Mouse (Mus musculus): ENCODE data around the gene Tbcel. TPM values are rescaled to one million over a fixed set of nuclear protein-coding genes. Genes with fewer than 3 reads are reported as not detected.
A peak's percentile ranks its signal among the peaks of the same experiment; 100 is the strongest.

Gene Tbcel
- polyA plus RNA-seq, 1 experiment from 2014 or later = 4.4 TPM

GRCm38 (mm10) chr9:42396141-42396540 is 111.5 kb downstream of the Tbcel start:
- H3K27me3 ChIP-seq (replicated peaks) = no peaks in the 10 kb centered on the region
- H3K27ac ChIP-seq = no peak overlapping the region
- no peak for ATAC-seq (replicated peaks)
- H3K36me3 ChIP-seq (replicated peaks) = no peaks in the 10 kb centered on the region
- no peak overlapping the region for H3K4me3 ChIP-seq
- H3K9ac ChIP-seq = no peak overlapping the region
- H3K4me1 ChIP-seq = peaks cover 14% of the 10 kb centered on the region
- WGBS = 88% methylated on average over 2 of the region's 2 CpGs
- no peaks in the 10 kb centered on the region for H3K9me3 ChIP-seq
- H3K4me2 ChIP-seq = no peak overlapping the region

GRCm38 (mm10) chr9:42394903-42395302 is 112.7 kb downstream of the Tbcel start:
- Histone ChIP-seq H3K4me1 (peaks cover 13% of the 10 kb centered on the region), H3K27ac (no peak overlapping the region), H3K9ac (no peak overlapping the region), H3K4me3 (no peak overlapping the region), H3K27me3 (replicated peaks) (no peaks in the 10 kb centered on the region), H3K4me2 (no peak overlapping the region), H3K36me3 (replicated peaks) (no peaks in the 10 kb centered on the region), H3K9me3 (no peaks in the 10 kb centered on the region)
- ATAC-seq (replicated peaks) = no peak
- 78% methylated on average over 6 of the region's 6 CpGs for WGBS

GRCm38 (mm10) chr9:42394321-42394720 is 113.3 kb downstream of the Tbcel start:
- H3K4me3 ChIP-seq = no peak overlapping the region

GRCm38 (mm10) chr9:42392927-42393326 is 114.7 kb downstream of the Tbcel start:
- no peak for ATAC-seq (replicated peaks)
- H3K9me3 ChIP-seq = no peaks in the 10 kb centered on the region
- 68% methylated on average over 6 of the region's 6 CpGs for WGBS
- no peaks in the 10 kb centered on the region for H3K36me3 ChIP-seq (replicated peaks)
- 0 out of 2 replicates have a peak, but pooled peaks cover 3% of the 10 kb centered on the region for H3K4me1 ChIP-seq
- no peak overlapping the region for H3K4me2 ChIP-seq
- H3K27ac ChIP-seq = no peak overlapping the region
- H3K4me3 ChIP-seq = no peak overlapping the region
- H3K27me3 ChIP-seq (replicated peaks) = no peaks in the 10 kb centered on the region
- no peak overlapping the region for H3K9ac ChIP-seq

More at GRCm38 (mm10) chr9:42394321-42394720, 113.3 kb downstream of the Tbcel start:
- H3K4me2 ChIP-seq = no peak overlapping the region
- H3K27me3 ChIP-seq (replicated peaks) = no peaks in the 10 kb centered on the region
- no peak overlapping the region for H3K9ac ChIP-seq
- peaks cover 7% of the 10 kb centered on the region for H3K4me1 ChIP-seq
- ATAC-seq (replicated peaks) = no peak
- 82% methylated on average over 8 of the region's 8 CpGs for WGBS
- no peaks in the 10 kb centered on the region for H3K36me3 ChIP-seq (replicated peaks)
- no peaks in the 10 kb centered on the region for H3K9me3 ChIP-seq
- H3K27ac ChIP-seq = no peak overlapping the region

- no peak overlapping the region for H3K4me2 ChIP-seq
- no peak overlapping the region for H3K9ac ChIP-seq
- H3K27me3 ChIP-seq (replicated peaks) = no peaks in the 10 kb centered on the region
- WGBS = 57% methylated on average over 4 of the region's 4 CpGs
- no peaks in the 10 kb centered on the region for H3K36me3 ChIP-seq (replicated peaks)
- no peak for ATAC-seq (replicated peaks)
- 0 out of 2 replicates have a peak, but pooled peaks cover 3% of the 10 kb centered on the region for H3K4me1 ChIP-seq
- H3K27ac ChIP-seq = no peak overlapping the region
- H3K9me3 ChIP-seq = no peaks in the 10 kb centered on the region
- H3K4me3 ChIP-seq = no peak overlapping the region
Observed at GRCm38 (mm10) chr9:42388490-42388889, 119.1 kb downstream of the Tbcel start.

- H3K27me3 ChIP-seq (replicated peaks) = no peaks in the 10 kb centered on the region
- no peaks in the 10 kb centered on the region for H3K9me3 ChIP-seq
- WGBS = 74% methylated on average over 8 of the region's 8 CpGs
- no peak overlapping the region for H3K4me3 ChIP-seq
- peaks cover 12% of the 10 kb centered on the region; the same call in 1 of the 2 replicates for H3K4me1 ChIP-seq
- H3K9ac ChIP-seq = no peak overlapping the region
- H3K36me3 ChIP-seq (replicated peaks) = no peaks in the 10 kb centered on the region
- no peak for ATAC-seq (replicated peaks)
- H3K27ac ChIP-seq = no peak overlapping the region
- no peak overlapping the region for H3K4me2 ChIP-seq
Observed at GRCm38 (mm10) chr9:42387038-42387437, 120.6 kb downstream of the Tbcel start.

GRCm38 (mm10) chr9:42385656-42386055 is 122.0 kb downstream of the Tbcel start:
- 81% methylated on average over 13 of the region's 13 CpGs for WGBS
- no peak overlapping the region for H3K27ac ChIP-seq
- H3K27me3 ChIP-seq (replicated peaks) = no peaks in the 10 kb centered on the region
- peaks cover 9% of the 10 kb centered on the region; the same call in 1 of the 2 replicates for H3K4me1 ChIP-seq
- H3K4me2 ChIP-seq = no peak overlapping the region
- H3K9ac ChIP-seq = no peak overlapping the region
- H3K4me3 ChIP-seq = no peak overlapping the region
- H3K36me3 ChIP-seq (replicated peaks) = no peaks in the 10 kb centered on the region
- no peak for ATAC-seq (replicated peaks)
- H3K9me3 ChIP-seq = no peaks in the 10 kb centered on the region

GRCm38 (mm10) chr9:42382628-42383347 is 124.8 kb downstream of the Tbcel start:
- Histone ChIP-seq H3K9ac (no peak overlapping the region), H3K27me3 (replicated peaks) (no peaks in the 10 kb centered on the region), H3K4me3 (no peak overlapping the region), H3K27ac (peak overlapping the region; percentile 53; the same call in 1 of the 2 replicates), H3K9me3 (no peaks in the 10 kb centered on the region), H3K4me1 (peaks cover 9% of the 10 kb centered on the region; the same call in 1 of the 2 replicates), H3K36me3 (replicated peaks) (no peaks in the 10 kb centered on the region), H3K4me2 (no peak overlapping the region)
- ATAC-seq (replicated peaks) = 0 out of 2 replicates have a peak, but pooled peaks have one; percentile 27
- 63% methylated on average over 8 of the region's 8 CpGs for WGBS

- Histone ChIP-seq H3K36me3 (replicated peaks) (no peaks in the 10 kb centered on the region), H3K27ac (peak overlapping the region; percentile 53; the same call in 1 of the 2 replicates), H3K4me1 (peaks cover 9% of the 10 kb centered on the region; the same call in 1 of the 2 replicates), H3K4me3 (no peak overlapping the region), H3K9me3 (no peaks in the 10 kb centered on the region), H3K9ac (no peak overlapping the region), H3K4me2 (no peak overlapping the region), H3K27me3 (replicated peaks) (no peaks in the 10 kb centered on the region)
- ATAC-seq (replicated peaks) = no peak
- WGBS = 40% methylated on average over 5 of the region's 5 CpGs
Observed at GRCm38 (mm10) chr9:42382063-42382462, 125.5 kb downstream of the Tbcel start.

- H3K4me1 ChIP-seq = peaks cover 7% of the 10 kb centered on the region; the same call in 1 of the 2 replicates
- no peaks in the 10 kb centered on the region for H3K36me3 ChIP-seq (replicated peaks)
- H3K4me2 ChIP-seq = no peak overlapping the region
- no peak overlapping the region for H3K9ac ChIP-seq
- 93% methylated on average over 4 of the region's 4 CpGs for WGBS
- H3K9me3 ChIP-seq = no peaks in the 10 kb centered on the region
- ATAC-seq (replicated peaks) = no peak
- H3K27me3 ChIP-seq (replicated peaks) = no peaks in the 10 kb centered on the region
- no peak overlapping the region for H3K27ac ChIP-seq
- no peak overlapping the region for H3K4me3 ChIP-seq
Observed at GRCm38 (mm10) chr9:42378071-42378470, 129.5 kb downstream of the Tbcel start.

GRCm38 (mm10) chr9:42377656-42378055 is 130.0 kb downstream of the Tbcel start:
- Histone ChIP-seq H3K27ac (no peak overlapping the region), H3K4me1 (peaks cover 3% of the 10 kb centered on the region; the same call in 1 of the 2 replicates), H3K4me2 (no peak overlapping the region), H3K9ac (no peak overlapping the region), H3K27me3 (replicated peaks) (no peaks in the 10 kb centered on the region), H3K36me3 (replicated peaks) (no peaks in the 10 kb centered on the region), H3K9me3 (no peaks in the 10 kb centered on the region), H3K4me3 (no peak overlapping the region)
- ATAC-seq (replicated peaks) = no peak
- 97% methylated on average over 15 of the region's 15 CpGs for WGBS

- ATAC-seq (replicated peaks) = no peak
- WGBS = 71% methylated on average over 6 of the region's 6 CpGs
- H3K27me3 ChIP-seq (replicated peaks) = no peaks in the 10 kb centered on the region
- no peaks in the 10 kb centered on the region for H3K9me3 ChIP-seq
- H3K4me2 ChIP-seq = no peak overlapping the region
- no peak overlapping the region for H3K27ac ChIP-seq
- no peaks in the 10 kb centered on the region for H3K36me3 ChIP-seq (replicated peaks)
- no peaks in the 10 kb centered on the region for H3K4me1 ChIP-seq
- H3K4me3 ChIP-seq = no peak overlapping the region
- no peak overlapping the region for H3K9ac ChIP-seq
Observed at GRCm38 (mm10) chr9:42371670-42372368, 135.8 kb downstream of the Tbcel start.

Measured in midbrain, embryonic 15.5 days (tissue).